Mouse (Mus musculus): ENCODE measurements around the gene Stk39. TPM values are rescaled to one million over a fixed set of nuclear protein-coding genes. Genes with fewer than 3 reads are reported as not detected.

Stk39 gene
- polyA plus RNA-seq, 1 experiment from 2014 or later: 1.9 TPM

Other genes with a start within 250 kb of the Stk39 start
- not detected in 2 replicates for gene 4933409G03Rik, start 110.1 kb upstream of the Stk39 start, polyA plus RNA-seq (2015; fragmentation: Nextera tagmentation; extraction: Ambion mirVana)
- gene 4932414N04Rik, start 184.2 kb upstream of the Stk39 start, polyA plus RNA-seq (2015; fragmentation: Nextera tagmentation; extraction: Ambion mirVana): not detected in 2 replicates